In the genomic region with DNA sequence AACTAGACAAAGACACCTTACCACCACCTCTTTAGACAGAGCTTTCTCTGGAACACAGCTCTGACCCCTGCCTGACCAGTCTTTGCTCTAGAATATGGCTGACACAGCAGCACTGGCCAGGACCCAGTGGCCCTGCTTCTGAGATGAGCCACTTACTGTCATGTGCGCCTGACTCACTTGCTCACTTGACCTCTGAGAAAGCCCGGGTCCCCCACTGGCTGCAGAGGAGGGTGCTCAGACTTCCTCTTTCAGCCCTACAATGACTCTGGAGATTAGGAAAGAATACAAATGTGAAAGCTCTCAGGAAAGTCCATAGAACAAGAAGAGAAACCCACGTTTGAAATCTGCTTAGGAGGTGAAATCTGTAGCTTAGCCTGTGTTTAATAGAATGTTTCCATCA, we compare ENCODE assay signal across 9 mouse cellular contexts. TPM values are rescaled to one million over a fixed set of nuclear protein-coding genes. Genes with fewer than 3 reads are reported as not detected.
A peak's percentile ranks its signal among the peaks of the same experiment; 100 is the strongest.
DNase-seq lines count a peak whose midpoint lies in the region; ATAC-seq and TF ChIP-seq lines count a peak whose summit lies in the region.
"Had no signal": no experiment of that assay in that cellular context is flagged by ENCODE, and none has a peak within 500 bp of the region (broad histone marks: within the 10 kb centered on the region; RNA-seq: fewer than 3 reads in every experiment).

No protein-coding gene starts in this region.

- H3K4me3 ChIP-seq in layer of hippocampus, adult 2 months: no peak overlapping the region
- no peak overlapping the region for H3K4me3 ChIP-seq in heart, embryonic 13.5 days
- H3K4me3 ChIP-seq: neural tube, embryonic 12.5 days had no signal

- TF ChIP-seq CTCF in layer of hippocampus, adult 2 months (conservative IDR thresholded peaks at IDR 0.05): no peak

- H3K4me2 ChIP-seq in heart, embryonic 13.5 days: no peak overlapping the region
- H3K4me2 ChIP-seq: neural tube, embryonic 12.5 days had no signal

- H3K27me3 ChIP-seq in heart, embryonic 13.5 days (replicated peaks): no peaks in the 10 kb centered on the region
- H3K27me3 ChIP-seq: neural tube, embryonic 12.5 days had no signal

- peak overlapping the region; percentile 19; the same call in 1 of the 2 replicates for H3K27ac ChIP-seq in layer of hippocampus, adult 2 months
- peak overlapping the region; percentile 3; the same call in 1 of the 2 replicates for H3K27ac ChIP-seq in heart, embryonic 13.5 days (replicated peaks)
- H3K27ac ChIP-seq: neural tube, embryonic 12.5 days had no signal

- H3K9ac ChIP-seq in heart, embryonic 13.5 days: no peak overlapping the region
- H3K9ac ChIP-seq: neural tube, embryonic 12.5 days had no signal

- WGBS in heart, embryonic 13.5 days: 56% methylated on average over 3 of the region's 3 CpGs

- ATAC-seq in heart, embryonic 13.5 days (ENCODE audit: extremely low read depth, insufficient number of reproducible peaks, low FRiP score, low TSS enrichment): no peak

- no peak for DNase-seq in layer of hippocampus, adult 2 months (ENCODE audit: low spot score in 2 of 2)
- DNase-seq in layer of hippocampus, adult 18-20 months (ENCODE audit: low spot score in 2 of 2): no peak
- peak; percentile 68 for DNase-seq in NIH3T3 (ENCODE audit: low read depth)
- peak; percentile 16 for DNase-seq in lung, postnatal 14 days
- DNase-seq in retina, embryonic 14.5 days (ENCODE audit: low spot score): no peak
- DNase-seq in right cerebral cortex, postnatal 4 days: no peak
- no peak for DNase-seq in T-cell, adult 2 months (ENCODE audit: low spot score)

- peaks cover 12% of the 10 kb centered on the region for H3K4me1 ChIP-seq in heart, embryonic 13.5 days
- H3K4me1 ChIP-seq: neural tube, embryonic 12.5 days had no signal

- peaks cover 71% of the 10 kb centered on the region for H3K36me3 ChIP-seq in heart, embryonic 13.5 days

- H3K9me3 ChIP-seq in heart, embryonic 13.5 days: no peaks in the 10 kb centered on the region
- H3K9me3 ChIP-seq: neural tube, embryonic 12.5 days had no signal

RNA-seq across cellular contexts. Expression of a gene that starts 45.1 kb away (rescaled TPM):
- total RNA-seq in layer of hippocampus, adult 2 months (2021): 10 to 100 TPM; 87.2 to 95.2 TPM
- total RNA-seq in layer of hippocampus, adult 18-20 months (2021): 10 to 100 TPM; 91.8 to 99.3 TPM
- polyA plus RNA-seq in heart, embryonic 13.5 days (2015; fragmentation: Nextera tagmentation; extraction: Ambion mirVana): 61.5 and 65.6 TPM in 2 replicates

Comparison
In these comparisons a context has a peak if more than half of its experiments do, and no peak if none do; other contexts are left out.
1. DNase-seq: peak in NIH3T3 (single experiment) and lung, postnatal 14 days (single experiment); none in layer of hippocampus, adult 2 months (0 of 2), layer of hippocampus, adult 18-20 months (0 of 2), retina, embryonic 14.5 days (single experiment), right cerebral cortex, postnatal 4 days (single experiment) and T-cell, adult 2 months (single experiment).